8 mouse cellular contexts compared by ENCODE assay signal in the genomic region with DNA sequence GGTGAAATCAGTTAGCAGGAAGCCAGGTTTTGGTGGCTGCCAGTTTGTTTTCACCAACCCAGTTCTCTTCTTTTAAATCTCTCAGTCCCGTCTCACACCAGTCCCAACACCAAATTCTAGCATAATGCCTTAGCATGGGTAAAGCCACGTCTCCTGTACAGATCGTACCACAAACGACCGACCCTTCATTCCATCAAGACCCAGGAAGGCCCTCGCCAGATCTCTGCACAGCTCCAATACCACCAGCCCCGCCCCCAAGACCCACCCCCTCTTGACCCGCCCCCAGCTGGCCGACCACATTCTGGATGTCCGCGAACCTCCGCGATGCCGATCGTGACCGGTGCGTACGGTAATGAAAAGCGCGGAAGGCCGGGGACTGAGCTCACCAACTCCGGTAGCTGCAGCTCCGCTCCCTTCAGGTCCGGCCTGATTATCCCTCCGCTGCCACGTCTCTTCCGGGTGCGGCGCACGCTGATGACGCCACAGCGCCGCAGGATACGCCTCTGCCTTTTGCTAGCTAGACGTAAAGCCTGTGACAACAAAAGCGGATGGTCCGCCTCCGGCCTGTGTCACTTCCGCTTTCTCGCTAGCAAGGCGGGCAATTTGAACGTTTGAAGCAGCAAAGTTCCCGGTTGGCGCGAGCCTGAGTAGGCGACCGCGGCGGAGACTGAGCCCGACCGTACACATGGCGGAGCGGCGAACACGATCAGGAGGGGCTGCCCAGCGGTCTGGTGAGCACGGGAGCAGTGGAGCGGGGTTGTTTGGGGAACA. TPM values are rescaled to one million over a fixed set of nuclear protein-coding genes. Genes with fewer than 3 reads are reported as not detected.
A peak's percentile ranks its signal among the peaks of the same experiment; 100 is the strongest.
DNase-seq lines count a peak whose midpoint lies in the region; ATAC-seq lines count a peak whose summit lies in the region.

A gene (minus strand): TSS at position 479 of the 771 bp plus-strand sequence.
A gene (plus strand): TSS at position 506 of the 771 bp plus-strand sequence.

- ATAC-seq in inflammation-experienced regulatory T-cells, adult 6 months, result peak; percentile 87
- peak; percentile 90 for ATAC-seq in megakaryocyte-erythroid progenitor cell, adult 5-6 weeks (replicated peaks; ENCODE audit: low FRiP score, low TSS enrichment, poor library complexity, severe bottlenecking)

- peak; percentile 99 for DNase-seq in adipocyte (ENCODE audit: low spot score)
- peak; percentile 100 for DNase-seq in embryo, embryonic 10 days (ENCODE audit: low spot score)
- peak; percentile 92 for DNase-seq in gastrocnemius, postnatal 10 days
- peak; percentile 97 for DNase-seq in left cerebral cortex, postnatal 10 days (ENCODE audit: extremely low spot score in 1 of 2, low spot score in 2 of 2)
- DNase-seq in right cerebral cortex, postnatal 25 days, result peak; percentile 95
- DNase-seq in urinary bladder, postnatal 4 days (ENCODE audit: low spot score in 2 of 2), result peak; percentile 93 to 95

- intact Hi-C loops in left cerebral cortex, postnatal 10 days (cut with DNase I), result no loop called here

RNA-seq across cellular contexts. Expression of the first gene that starts in this region (rescaled TPM):
- total RNA-seq in gastrocnemius, postnatal 10 days (2021), result 10 to 100 TPM; 18.5 to 20.1 TPM
- polyA plus RNA-seq in inflammation-experienced regulatory T-cells, adult 6 months (2017; shearing (Covaris generic)), result 10 to 100 TPM; 32.0 to 47.2 (median 36.9) TPM
- 10 to 100 TPM; 36.3 to 37.9 TPM for total RNA-seq in left cerebral cortex, postnatal 10 days (2021)
- total RNA-seq in megakaryocyte-erythroid progenitor cell, adult 5-6 weeks (2014; fragmentation: Nextera tagmentation), result 20.4 and 38.0 TPM in 2 replicates
- total RNA-seq in megakaryocyte-erythroid progenitor cell, adult 5-6 weeks (2017), result 34.2 and 34.8 TPM in 2 replicates

RNA-seq across cellular contexts. Expression of the second gene that starts in this region (rescaled TPM):
- 1 to 10 TPM; 3.5 to 4.1 TPM for total RNA-seq in gastrocnemius, postnatal 10 days (2021)
- polyA plus RNA-seq in inflammation-experienced regulatory T-cells, adult 6 months (2017; shearing (Covaris generic)), result 10 to 100 TPM in 1 of 3 experiments, 1 to 10 TPM in 2; 2.4 to 24.7 (median 4.4) TPM
- total RNA-seq in left cerebral cortex, postnatal 10 days (2021), result under 1 TPM; 0.90 to 0.95 TPM
- total RNA-seq in megakaryocyte-erythroid progenitor cell, adult 5-6 weeks (2014; fragmentation: Nextera tagmentation), result 47.6 and 48.9 TPM in 2 replicates
- total RNA-seq in megakaryocyte-erythroid progenitor cell, adult 5-6 weeks (2017), result 25.2 and 25.9 TPM in 2 replicates

Comparison
In these comparisons a context has a peak if more than half of its experiments do, and no peak if none do; other contexts are left out.
1. Peak in every context shown above with its lines: DNase-seq and ATAC-seq.
2. RNA of the second gene that starts in this region (total RNA-seq): 25.2 to 48.9 TPM in megakaryocyte-erythroid progenitor cell, adult 5-6 weeks; 3.5 to 4.1 TPM in gastrocnemius, postnatal 10 days and 0.90 to 0.95 TPM in left cerebral cortex, postnatal 10 days; every median in the first group is over 4 times any median in the second.